Mouse (Mus musculus) left cerebral cortex, postnatal 25 days (tissue): ENCODE results near the gene Gm12185. TPM values are rescaled to one million over a fixed set of nuclear protein-coding genes. Genes with fewer than 3 reads are reported as not detected.
"Not testable (repeated sequence)": the region's sequence is repeated elsewhere in the genome, so short reads cannot be mapped to it uniquely, and the experiment has no call there.

Source experiments
- DNase-seq, 2 experiments: peaks; one replicate each; pipeline ENCODE4 v3.0.0; 2022; ENCODE audit warnings: low spot score in 2 of 2, mixed read lengths in 1 of 2
- intact Hi-C: fragments of 180-260 bp; cut with DNase I; formaldehyde crosslinking; loops from one replicate; pipeline ENCODE4 v1.15.1; 2025
- total RNA-seq, 2 experiments: library from RNA; stranded (reverse); gene quantifications; 2 replicates each; pipeline ENCODE4 v1.2.3; 2021

Gene Gm12185
- total RNA-seq, 2 experiments from 2014 or later: 0.09 to 0.11 TPM

DNA sequence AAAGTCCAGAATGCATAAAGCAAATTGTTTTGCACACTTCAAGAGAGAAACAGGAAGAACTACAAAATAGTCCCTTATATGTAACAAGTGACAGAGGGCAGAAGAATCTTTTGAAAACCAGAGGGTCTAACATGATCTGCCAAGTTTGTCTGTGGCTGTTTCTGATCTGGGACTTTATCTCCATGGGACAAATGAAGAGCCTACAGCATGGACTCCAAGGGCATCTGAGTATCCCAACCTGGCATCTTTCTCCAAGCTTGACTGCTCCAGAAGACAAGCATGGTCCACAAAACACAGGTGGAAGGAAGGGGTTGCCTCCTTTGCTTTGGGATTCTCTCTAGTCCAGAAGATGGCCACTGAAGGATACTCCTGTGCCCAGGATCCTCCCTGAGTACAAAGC, 65.6 kb downstream of the Gm12185 start:
- DNase-seq, intact Hi-C loops: not testable (repeated sequence)

DNA sequence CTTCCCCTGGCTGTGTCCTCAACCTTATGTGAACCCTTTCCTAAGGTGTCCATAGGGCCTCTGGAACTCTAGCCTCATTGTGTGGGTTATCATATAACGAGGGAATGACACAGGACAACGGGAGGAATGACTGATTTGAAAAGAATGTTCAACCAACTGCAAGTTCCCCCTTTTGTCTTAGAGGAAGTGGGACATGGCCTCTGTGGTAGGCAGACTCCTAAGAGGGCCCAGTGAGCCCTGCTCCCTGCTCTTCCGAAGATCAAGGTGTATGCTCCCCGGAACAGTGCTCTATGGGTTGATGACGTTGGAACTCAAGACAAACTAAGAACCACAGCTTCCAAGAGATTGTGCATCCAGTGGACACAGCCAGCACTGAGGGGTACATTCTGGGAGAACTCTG, 68.2 kb downstream of the Gm12185 start:
- DNase-seq, intact Hi-C loops: not testable (repeated sequence)

DNA sequence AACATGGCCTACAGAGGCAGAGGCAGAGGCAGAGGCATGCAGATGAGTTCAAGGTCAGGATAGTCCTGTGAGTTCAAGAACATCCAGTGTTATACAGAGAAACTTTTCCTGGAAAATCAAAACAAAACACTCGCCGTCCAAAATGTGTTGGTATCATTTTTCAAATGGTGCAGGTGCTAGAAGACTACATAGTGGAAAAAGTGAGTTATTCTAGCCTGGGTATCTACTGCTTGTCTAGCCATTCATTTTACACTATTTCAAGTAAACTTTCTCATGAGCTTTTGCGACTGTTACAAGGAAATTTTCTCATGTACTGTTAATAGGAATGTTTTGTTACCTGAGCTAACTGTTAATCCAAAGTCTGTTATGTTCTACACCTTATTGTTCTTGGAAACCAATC, 73.6 kb downstream of the Gm12185 start:
- no peak for DNase-seq
- intact Hi-C loops: no loop called here

DNA sequence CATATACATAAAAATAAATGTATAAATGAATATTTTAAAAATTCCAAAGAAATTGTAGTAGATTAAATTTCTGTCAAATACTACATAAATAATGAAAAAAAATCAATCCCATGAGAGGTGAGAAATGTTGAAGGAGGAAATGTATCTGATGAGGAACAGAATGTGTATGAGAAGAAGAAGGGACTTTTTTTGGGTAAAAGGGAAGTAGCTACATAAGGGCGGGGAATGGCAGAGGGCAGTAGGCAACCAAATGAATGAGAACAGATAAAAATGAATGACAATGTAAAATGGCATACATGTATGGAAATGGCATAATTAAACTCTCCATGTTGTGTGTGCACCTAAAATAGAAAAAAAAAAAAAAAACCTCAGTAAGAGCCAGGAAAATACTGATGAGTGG, 78.4 kb downstream of the Gm12185 start:
- intact Hi-C loops: no loop called here
- no peak for DNase-seq

DNA sequence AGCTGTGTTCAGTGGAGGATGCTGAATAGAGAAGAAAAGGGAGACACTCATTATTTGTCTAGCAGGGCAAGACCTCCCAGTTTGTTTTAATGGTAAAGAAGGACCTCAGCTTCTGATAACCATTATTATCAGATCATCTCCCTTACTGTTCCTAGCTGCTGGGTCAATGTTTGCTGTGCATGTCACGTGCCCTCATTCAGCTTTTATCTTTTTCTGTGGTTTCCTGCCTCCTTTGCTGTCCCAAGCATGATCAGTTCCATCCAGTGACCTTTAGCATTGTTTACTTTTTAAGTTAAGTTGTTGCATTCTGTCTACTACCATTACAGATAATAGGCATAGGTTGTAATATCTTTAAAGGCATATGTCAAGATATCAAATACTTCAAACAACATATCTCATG, 83.6 kb downstream of the Gm12185 start:
- intact Hi-C loops: no loop called here
- no peak for DNase-seq

DNA sequence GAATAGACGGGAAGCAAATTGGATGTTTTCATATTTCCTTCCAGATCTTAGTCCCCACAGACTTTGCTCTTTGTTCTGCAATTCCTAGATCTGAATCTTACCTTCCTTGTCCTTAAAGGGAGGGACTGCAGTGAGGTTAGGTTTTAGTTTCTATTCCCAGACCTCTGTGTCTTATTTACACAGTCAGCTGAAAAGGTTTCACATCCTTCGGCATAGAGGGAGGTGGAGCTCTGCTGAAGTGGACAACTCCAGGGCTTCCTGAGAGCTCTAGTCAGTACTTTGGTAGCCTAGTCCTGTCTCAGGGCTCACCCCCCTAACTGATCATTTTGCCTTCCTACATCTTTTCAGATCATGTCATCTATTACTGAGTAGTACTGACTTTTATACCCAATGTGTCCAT, 90.0 kb downstream of the Gm12185 start, which contains the start of gene Gm5431:
Gm5431 (minus strand) TSS at position 194 of the 400 bp plus-strand sequence.
- DNase-seq: no peak
- intact Hi-C loops: no loop called here

DNA sequence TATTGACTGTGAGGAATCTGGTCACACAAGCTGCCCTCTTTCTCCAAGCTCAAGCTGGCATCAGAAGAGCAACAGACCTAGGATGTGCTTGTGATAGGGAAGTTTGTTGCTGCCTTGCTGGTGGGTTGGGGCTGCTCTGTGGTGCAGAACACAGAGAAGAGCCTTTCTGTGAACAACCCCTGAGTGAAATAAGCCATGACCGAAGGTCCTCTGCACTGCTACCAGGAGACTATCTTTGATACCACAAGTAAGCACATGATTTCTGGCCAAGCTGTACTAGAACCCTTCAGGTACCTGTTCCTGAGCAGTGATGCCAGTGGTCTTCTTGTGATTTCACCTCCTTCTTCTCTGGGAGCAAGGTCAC, 90.5 kb downstream of the Gm12185 start:
- DNase-seq, intact Hi-C loops: not testable (repeated sequence)

DNA sequence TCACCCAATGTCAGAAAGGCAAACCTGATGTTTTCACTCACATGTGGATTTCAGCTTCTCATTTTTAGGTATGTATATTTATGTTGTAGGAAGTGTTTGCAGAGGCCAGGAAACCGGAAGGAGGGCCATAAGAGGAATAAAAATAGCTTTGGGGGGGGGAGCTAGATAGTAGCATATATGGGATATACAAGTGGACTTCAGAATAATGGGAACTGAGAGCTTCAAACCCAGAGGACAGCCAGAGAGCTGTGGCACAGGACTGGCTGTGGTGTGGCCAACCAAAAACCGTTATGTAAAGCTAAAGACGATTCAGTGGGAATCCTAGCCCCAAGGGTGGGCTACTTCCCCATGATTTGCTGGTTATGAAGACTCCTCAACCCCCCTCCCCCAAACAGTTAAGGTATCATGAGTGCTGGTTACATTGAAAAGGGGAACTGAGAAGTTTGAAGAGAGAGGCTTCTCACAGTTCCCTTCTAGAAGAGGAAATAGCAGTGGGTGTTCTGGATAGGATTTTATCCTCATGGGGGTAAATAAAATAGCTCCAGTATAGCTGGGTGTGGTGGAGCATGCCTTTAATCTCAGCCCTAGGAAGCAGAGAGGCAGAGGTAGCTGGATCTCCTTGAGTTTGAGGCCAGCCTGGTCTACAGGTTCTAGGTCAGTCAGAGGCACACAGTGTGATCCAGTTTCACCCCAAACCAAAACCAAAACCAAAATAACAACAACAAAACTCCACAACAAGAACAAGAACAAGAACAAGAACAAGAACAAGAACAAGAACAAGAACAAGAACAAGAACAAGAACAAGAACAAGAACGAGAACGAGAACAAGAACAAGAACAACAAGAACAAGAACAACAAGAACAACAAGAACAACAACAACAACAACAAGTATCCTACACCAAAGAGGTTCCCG, 91.1 kb downstream of the Gm12185 start:
- intact Hi-C loops: not testable (repeated sequence)

DNA sequence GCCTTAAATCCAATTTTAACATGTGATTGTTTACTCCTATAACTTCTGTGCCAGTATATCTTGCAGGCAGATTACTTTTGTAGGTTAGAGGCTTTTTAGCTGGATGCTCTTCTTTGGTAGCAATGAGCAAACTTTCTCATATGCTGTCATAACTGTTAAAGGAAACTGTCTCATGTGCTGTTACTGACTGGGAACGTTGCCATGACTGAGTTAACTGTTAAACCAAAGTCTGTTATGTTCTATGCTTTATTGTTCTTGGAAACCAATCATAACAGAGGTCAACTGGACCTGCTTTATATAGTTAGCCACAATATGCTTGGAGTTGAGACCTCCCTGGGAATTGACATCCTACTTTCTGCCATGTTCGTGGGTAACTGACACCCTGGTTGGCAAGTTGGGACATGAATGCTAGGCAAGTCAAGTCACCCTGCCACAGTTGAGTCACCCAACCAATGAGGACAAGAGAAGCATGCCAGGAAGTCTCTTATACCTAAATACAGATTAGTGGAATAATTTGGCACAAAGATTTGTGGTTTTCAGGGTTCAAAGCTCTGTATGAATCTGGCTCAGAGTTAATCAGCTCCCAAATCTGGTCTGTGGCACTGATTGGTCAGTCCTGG, 93.1 kb downstream of the Gm12185 start:
- intact Hi-C loops: no loop called here
- DNase-seq: no peak

More for the DNA sequence above, 91.1 kb downstream of the Gm12185 start:
- DNase-seq: not testable (repeated sequence)

DNA sequence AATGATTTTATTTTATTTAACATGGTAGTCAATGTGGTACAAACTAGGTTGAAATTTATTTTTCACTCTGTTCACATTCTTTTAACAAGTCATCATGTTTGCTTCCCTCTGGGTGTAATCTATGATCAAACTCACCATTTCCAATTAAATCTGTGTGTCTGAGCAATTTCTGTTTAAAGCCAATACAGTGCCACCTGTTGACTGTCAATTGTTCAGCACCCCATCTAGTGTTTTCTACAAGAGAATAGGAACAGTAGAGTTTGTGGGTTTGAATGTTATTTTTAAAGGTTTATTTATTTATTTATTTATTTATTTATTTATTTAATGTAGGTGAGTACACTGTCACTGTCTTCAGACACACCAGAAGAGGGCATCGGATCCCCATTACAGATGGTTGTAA, 115.3 kb downstream of the Gm12185 start:
- DNase-seq: no peak
- intact Hi-C loops: no loop called here

DNA sequence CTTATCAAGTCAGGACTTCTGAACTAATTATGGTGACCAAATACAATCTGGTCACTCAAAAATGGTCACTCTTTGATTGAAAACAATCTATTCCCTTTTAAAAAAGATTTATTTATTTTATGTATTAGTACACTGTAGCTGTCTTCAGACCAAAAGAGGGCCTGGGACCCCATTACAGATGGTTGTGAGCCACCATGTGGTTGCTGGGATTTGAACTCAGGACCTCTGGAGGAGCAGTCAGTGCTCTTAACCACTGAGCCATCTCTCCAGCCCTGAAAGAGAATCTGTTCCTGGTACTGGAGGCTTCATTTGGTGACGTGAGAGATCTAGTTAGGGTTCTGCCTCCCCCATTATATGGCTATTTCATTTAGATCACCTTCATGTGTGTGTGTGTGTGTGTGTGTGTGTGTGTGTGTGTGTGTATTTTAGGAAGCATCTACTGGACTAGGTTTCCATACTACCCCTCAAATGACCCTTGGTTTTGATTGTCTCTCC, 116.6 kb downstream of the Gm12185 start:
- intact Hi-C loops, DNase-seq: not testable (repeated sequence)

DNA sequence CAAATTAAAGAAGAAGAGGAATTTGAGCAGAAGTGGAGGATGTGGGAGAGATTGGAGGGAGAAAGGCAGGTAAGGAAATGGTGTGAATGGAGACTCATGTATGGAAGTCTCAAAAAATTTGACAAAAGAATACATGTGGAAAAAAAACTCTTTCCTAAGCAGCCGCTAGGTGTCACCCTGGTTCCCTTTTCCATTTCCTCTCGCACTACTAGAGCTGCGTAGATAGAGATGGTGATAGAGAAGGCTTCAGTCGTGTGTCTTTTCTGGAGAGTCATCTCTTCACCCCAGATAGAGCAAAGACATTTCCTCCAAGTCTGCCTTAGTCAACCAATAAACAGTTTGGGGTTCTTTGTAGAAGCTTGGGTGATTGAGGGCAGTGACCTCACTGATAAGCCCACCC, 117.6 kb downstream of the Gm12185 start:
- peak; percentile 59 to 71 for DNase-seq
- intact Hi-C loops: loop anchor here (1.0 to 5.0 kb wide), 3 partner anchors 229 to 678 kb away; no protein-coding TSS in a partner anchor

DNA sequence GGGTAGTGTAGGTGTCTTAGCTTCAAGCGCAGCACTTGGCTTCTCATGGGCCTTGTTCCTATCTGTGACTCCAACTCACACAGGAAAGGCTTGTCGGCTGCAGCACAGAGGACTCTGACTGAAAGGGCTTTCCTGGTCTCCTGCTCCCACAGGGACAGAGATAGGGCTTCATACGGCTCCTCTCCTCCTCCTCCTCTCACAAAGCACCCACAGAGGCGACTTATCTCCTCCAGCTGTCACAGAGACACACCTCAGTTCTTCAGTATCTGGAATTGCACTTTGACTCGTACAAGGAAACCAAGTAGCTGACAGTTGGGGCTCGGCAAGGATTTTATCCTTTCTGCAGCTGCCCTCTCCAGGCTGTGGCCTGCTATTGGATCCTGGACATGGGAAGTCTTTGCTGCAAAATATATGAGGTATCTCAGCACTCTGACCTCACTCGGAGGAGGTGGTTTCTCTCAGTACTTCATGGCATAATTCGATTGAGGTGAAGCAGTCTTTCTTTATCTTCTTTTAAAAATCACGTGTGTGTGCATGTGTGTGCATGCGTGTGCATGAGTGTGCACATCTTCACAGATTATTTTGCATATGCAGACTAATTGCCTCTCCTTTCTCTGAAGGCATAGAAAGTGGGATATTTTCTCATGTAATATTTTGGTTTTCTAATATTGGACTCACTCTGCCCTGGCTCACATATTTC, 118.3 kb downstream of the Gm12185 start:
- DNase-seq: no peak
- intact Hi-C loops: loop anchor here (1.0 to 5.0 kb wide), 3 partner anchors 230 to 679 kb away; no protein-coding TSS in a partner anchor

DNA sequence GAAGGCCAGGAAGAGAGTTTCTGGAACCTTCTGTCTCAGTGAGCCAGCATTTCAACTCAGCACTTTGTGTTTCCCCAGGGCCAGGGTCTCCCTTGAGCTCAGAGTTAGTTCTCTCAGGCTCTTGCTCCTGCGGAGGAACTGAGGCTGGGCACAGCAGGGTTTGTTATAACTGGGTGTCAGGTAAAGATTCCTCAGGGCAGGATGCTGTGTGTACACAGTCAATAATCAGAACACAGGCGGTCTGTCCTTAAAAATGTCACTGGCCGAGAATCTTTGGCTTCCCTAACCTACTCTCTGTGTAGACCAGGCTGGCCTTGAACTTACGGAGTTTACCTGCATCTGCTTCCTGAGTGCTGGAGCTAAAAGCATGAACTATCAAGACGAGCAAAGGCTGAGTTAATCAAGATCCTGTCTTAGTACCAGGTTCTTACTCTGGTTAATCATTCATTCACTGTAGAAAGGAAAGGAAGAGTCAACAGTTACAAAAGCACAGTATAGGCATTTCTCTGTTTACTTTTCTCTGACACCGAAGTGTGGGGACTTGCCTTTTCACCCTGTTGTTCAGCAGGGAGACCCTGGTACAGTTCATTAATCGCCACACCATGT, 119.2 kb downstream of the Gm12185 start:
- no peak for DNase-seq
- intact Hi-C loops: loop anchor here (5.0 kb wide), 1 partner anchor 680 kb away; no protein-coding TSS in a partner anchor

DNA sequence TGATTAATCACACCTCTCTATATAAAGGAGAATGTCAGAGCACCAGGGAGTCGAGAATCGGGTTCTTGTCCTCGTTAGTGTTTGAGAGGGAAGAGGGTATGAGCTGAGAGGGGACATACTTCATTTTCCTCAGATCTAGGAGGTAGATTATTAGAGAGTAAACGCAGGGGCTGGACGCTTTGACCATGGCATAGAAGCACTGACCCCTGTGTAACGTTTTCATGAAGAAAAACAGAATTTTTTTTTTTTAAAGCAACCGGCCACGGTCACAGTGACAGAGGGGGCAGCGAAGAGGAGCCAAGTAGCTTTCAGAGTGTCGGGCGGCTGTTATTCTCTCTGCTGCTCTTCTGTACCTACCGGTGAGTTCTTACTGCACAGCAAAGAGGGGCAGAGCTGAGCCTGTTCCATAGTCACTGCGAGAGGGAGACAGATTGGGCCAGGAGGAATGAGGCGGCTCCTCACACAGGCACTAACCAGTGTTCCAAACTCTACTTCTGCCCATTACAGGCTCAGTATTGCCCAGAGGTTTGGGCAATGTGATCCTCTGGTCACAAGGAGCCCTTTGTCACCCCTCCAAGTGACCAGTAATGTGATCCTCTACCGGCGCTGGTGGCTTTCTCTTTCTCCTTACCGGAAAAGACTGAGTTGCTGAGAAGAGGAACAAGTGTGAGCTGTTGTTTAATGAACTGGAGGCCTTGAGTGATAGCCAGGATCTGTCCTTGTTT, 120.0 kb downstream of the Gm12185 start:
- DNase-seq: peak; percentile 25 to 28
- intact Hi-C loops: loop anchor here (5.0 kb wide), 1 partner anchor 680 kb away; no protein-coding TSS in a partner anchor

DNA sequence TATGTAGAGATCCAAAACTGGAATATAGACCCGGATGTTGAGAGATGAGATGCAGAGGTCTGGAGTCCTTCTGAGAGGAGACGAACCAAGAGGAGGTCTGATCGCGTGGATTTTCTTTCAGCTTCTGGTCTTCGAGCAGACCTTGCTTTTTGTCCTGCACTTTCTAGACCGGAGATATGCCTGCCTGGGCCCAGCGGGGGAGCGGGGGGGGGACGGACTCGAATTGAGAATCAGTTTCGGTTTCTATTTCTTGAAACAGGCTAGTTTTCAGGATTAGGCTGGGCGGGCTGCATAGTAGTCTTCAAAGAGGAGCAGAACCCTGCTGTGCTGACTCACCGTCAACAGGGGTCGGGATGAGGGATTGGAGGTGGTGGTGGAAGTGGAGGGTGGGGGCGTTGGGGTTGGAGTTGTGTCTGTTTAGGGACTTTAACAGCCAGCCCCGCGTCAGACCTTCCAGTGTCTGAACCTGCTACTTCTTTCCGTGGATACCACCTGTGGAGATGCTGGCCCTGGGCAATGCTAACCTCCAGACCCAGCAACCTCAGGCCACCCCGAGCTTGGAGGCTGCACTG, 120.7 kb downstream of the Gm12185 start, which contains the start of gene Irgm1:
Irgm1 (minus strand) TSS at position 483 of the 572 bp plus-strand sequence.
- intact Hi-C loops: loop anchor here (5.0 kb wide), 1 partner anchor 681 kb away; no protein-coding TSS in a partner anchor
- peak; percentile 24 to 28 for DNase-seq

DNA sequence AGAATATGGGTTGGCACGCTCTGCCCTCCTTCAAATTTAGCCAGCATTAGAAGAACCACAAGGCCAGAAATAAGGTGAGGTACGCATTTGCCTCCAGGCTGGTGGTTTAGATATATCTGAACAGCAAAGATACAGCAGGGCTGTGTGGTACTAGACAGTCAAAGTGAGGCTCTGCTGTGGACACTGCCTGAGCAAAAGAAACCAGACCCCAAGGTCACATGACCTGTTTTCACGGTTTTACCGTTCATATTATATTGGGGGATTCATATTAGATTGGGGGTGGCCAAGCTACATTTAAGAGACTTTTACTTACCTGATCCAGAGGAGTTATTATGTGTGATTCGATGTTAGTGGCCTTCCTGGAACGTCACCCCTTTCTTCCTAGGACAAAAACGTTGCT, 121.2 kb downstream of the Gm12185 start:
- intact Hi-C loops: loop anchor here (5.0 kb wide), 1 partner anchor 682 kb away; no protein-coding TSS in a partner anchor
- no peak for DNase-seq
